Mouse (Mus musculus) hindbrain, embryonic 11.5 days (tissue): ENCODE measurements around the gene Trnau1ap. TPM values are rescaled to one million over a fixed set of nuclear protein-coding genes. Genes with fewer than 3 reads are reported as not detected.

Source experiments
- ATAC-seq: fragments of 200-750 bp; cut with Nextera tagmentation; 2 replicates; pipeline ENCODE4 v1.8.0; 2017; ENCODE audit warnings: mild to moderate bottlenecking, moderate TSS enrichment, moderate library complexity; ENCODE audit not compliant: low FRiP score
- DNase-seq: peaks from one replicate; pipeline ENCODE4 v3.0.0-alpha.2; 2015; ENCODE audit warnings: low spot score
- H3K27ac ChIP-seq: fragments of 300-500 bp; sonication (generic); 2 replicates; pipeline ENCODE4 v1.5.1; 2014; ENCODE audit warnings: mild to moderate bottlenecking, low read depth, low read length
- H3K27me3 ChIP-seq: fragments of 300-500 bp; sonication (generic); 2 replicates; pipeline ENCODE4 v1.6.1; 2014; ENCODE audit warnings: mild to moderate bottlenecking, low read length, moderate library complexity, mixed read lengths; ENCODE audit not compliant: control insufficient read depth, insufficient read depth
- H3K36me3 ChIP-seq: fragments of 300-500 bp; sonication (generic); 2 replicates; pipeline ENCODE4 v1.6.1; 2014; ENCODE audit warnings: mild to moderate bottlenecking, low read length, moderate library complexity, mixed read lengths; ENCODE audit not compliant: control insufficient read depth, insufficient read depth
- H3K4me1 ChIP-seq: fragments of 300-500 bp; sonication (generic); replicated peaks from 2 replicates; pipeline ENCODE4 v1.6.1; 2014; ENCODE audit warnings: low read length, mixed read lengths; ENCODE audit not compliant: control insufficient read depth, insufficient read depth
- H3K4me2 ChIP-seq: fragments of 300-500 bp; sonication (generic); replicated peaks from 2 replicates; pipeline ENCODE4 v1.6.1; 2014; ENCODE audit warnings: mild to moderate bottlenecking, low read depth, low read length
- H3K4me3 ChIP-seq: fragments of 300-500 bp; sonication (generic); 2 replicates; pipeline ENCODE4 v1.5.1; 2014; ENCODE audit warnings: low read depth, low read length
- H3K9ac ChIP-seq: fragments of 300-500 bp; sonication (generic); 2 replicates; pipeline ENCODE4 v1.6.1; 2014; ENCODE audit warnings: low read depth, low read length
- H3K9me3 ChIP-seq: fragments of 300-500 bp; sonication (generic); 2 replicates; pipeline ENCODE4 v1.6.1; 2016; ENCODE audit warnings: low read length; ENCODE audit not compliant: control insufficient read depth
- WGBS: fragments of 180-500 bp; shearing (Covaris S2); extraction: QIAGEN DNeasy Blood & Tissue Kit; methylation state at CpG from one replicate; pipeline ENCODE4 v1.1.7; 2014; 5-methylcytosine and 5-hydroxymethylcytosine counted together
- polyA plus RNA-seq: library from polyadenylated mRNA; unstranded; fragments of >200 nt; fragmentation: Nextera tagmentation; extraction: Ambion mirVana; gene quantifications from 2 replicates; pipeline ENCODE4 v1.2.1, GENCODE M21; 2014

The Trnau1ap gene
- polyA plus RNA-seq, 1 experiment from 2014 or later: 85.6 TPM

GRCm38 (mm10) chr4:132355403-132355802 lies 26.1 kb upstream of the Trnau1ap start:
- DNase-seq: no peak
- no peaks in the 10 kb centered on the region for H3K36me3 ChIP-seq

DNA sequence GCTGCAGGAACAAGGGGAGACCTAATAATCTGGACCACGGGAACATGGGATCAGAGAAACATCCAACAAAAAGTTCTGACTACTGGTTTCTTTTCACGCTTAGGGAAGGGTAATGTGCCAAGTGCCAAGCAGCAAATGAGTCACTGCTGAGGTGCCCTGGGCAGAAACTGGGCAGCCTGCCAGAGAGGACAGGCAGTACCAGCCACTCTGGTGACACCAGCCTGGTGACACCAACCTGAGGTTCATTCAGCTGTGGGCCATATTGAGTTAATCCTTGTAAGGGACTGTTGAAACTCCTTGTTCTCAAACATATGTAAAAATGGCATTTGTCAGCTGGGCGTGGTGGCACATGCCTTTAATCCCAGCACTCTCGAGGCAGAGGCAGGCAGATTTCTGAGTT lies 25.2 kb upstream of the Trnau1ap start:
- Histone ChIP-seq H3K9ac (no peak overlapping the region), H3K36me3 (no peaks in the 10 kb centered on the region), H3K4me3 (no peak overlapping the region), H3K27me3 (no peaks in the 10 kb centered on the region), H3K4me2 (no peak overlapping the region), H3K27ac (no peak overlapping the region), H3K4me1 (no peaks in the 10 kb centered on the region), H3K9me3 (no peaks in the 10 kb centered on the region)
- 95% methylated on average over 4 of the region's 4 CpGs for WGBS
- ATAC-seq: no peak
- DNase-seq: no peak

More at GRCm38 (mm10) chr4:132355403-132355802, 26.1 kb upstream of the Trnau1ap start:
- no peak overlapping the region for H3K4me2 ChIP-seq
- H3K9ac ChIP-seq: no peak overlapping the region
- no peak overlapping the region for H3K4me3 ChIP-seq
- no peaks in the 10 kb centered on the region for H3K27me3 ChIP-seq
- no peak overlapping the region for H3K27ac ChIP-seq
- no peak for ATAC-seq
- H3K9me3 ChIP-seq: no peaks in the 10 kb centered on the region
- WGBS: 86% methylated on average over 3 of the region's 3 CpGs
- no peaks in the 10 kb centered on the region for H3K4me1 ChIP-seq

GRCm38 (mm10) chr4:132353481-132353885 lies 24.1 kb upstream of the Trnau1ap start, which contains the start of gene Rcc1:
TSS of gene Rcc1 (minus strand) at chr4:132353605.
- Histone ChIP-seq H3K9ac (peak within 1 kb of the TSS; percentile 76), H3K4me1 (no peaks in the 10 kb centered on the region), H3K36me3 (no peaks in the 10 kb centered on the region), H3K4me3 (peak within 1 kb of the TSS; percentile 68), H3K4me2 (peak within 1 kb of the TSS; percentile 77), H3K9me3 (no peaks in the 10 kb centered on the region), H3K27me3 (no peaks in the 10 kb centered on the region), H3K27ac (peak within 1 kb of the TSS; percentile 82)
- WGBS: under 1% methylated on average over 31 of the region's 31 CpGs
- DNase-seq (peak; percentile 91), ATAC-seq (peak; percentile 88)

GRCm38 (mm10) chr4:132352739-132353138 lies 23.4 kb upstream of the Trnau1ap start:
- no peak for DNase-seq

DNA sequence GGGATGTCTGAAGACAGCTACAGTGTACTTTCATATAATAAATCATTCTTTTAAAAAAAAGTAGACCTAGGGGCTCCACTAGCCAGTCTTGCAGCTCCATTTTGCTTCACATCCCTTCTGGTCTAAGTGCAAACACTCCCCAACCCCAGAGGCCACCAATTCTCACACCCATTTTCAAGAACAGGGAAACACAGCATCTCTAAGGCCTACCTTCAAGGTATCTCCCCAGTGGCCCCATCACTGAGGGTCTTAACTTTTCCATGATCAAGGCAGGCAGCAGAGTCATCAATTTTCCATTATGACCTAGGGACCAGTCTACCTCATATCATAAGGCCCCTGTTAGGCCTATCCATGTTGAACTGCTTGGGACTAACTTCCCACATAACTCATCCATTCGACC lies 22.1 kb upstream of the Trnau1ap start:
- DNase-seq: no peak
- 46% methylated on average over 1 of the region's 1 CpGs for WGBS

More at GRCm38 (mm10) chr4:132352739-132353138, 23.4 kb upstream of the Trnau1ap start:
- 0% methylated on average over 14 of the region's 14 CpGs for WGBS
- Histone ChIP-seq H3K9me3 (no peaks in the 10 kb centered on the region), H3K4me2 (peak overlapping the region; percentile 77), H3K27ac (peak overlapping the region; percentile 82; the same call in 1 of the 2 replicates), H3K9ac (peak overlapping the region; percentile 76), H3K36me3 (no peaks in the 10 kb centered on the region), H3K27me3 (no peaks in the 10 kb centered on the region), H3K4me3 (peak overlapping the region; percentile 68), H3K4me1 (no peaks in the 10 kb centered on the region)
- ATAC-seq: no peak

GRCm38 (mm10) chr4:132350854-132351253 lies 21.5 kb upstream of the Trnau1ap start:
- Histone ChIP-seq H3K4me1 (no peaks in the 10 kb centered on the region), H3K9ac (no peak overlapping the region), H3K4me3 (no peak overlapping the region), H3K9me3 (no peaks in the 10 kb centered on the region), H3K27me3 (no peaks in the 10 kb centered on the region), H3K36me3 (no peaks in the 10 kb centered on the region), H3K27ac (no peak overlapping the region), H3K4me2 (no peak overlapping the region)
- ATAC-seq: no peak
- DNase-seq: no peak
- 65% methylated on average over 3 of the region's 3 CpGs for WGBS

More for the DNA sequence above, 22.1 kb upstream of the Trnau1ap start:
- Histone ChIP-seq H3K4me1 (no peaks in the 10 kb centered on the region), H3K9ac (no peak overlapping the region), H3K4me3 (no peak overlapping the region), H3K36me3 (no peaks in the 10 kb centered on the region), H3K9me3 (no peaks in the 10 kb centered on the region), H3K4me2 (no peak overlapping the region), H3K27me3 (no peaks in the 10 kb centered on the region), H3K27ac (no peak overlapping the region)
- ATAC-seq: no peak

DNA sequence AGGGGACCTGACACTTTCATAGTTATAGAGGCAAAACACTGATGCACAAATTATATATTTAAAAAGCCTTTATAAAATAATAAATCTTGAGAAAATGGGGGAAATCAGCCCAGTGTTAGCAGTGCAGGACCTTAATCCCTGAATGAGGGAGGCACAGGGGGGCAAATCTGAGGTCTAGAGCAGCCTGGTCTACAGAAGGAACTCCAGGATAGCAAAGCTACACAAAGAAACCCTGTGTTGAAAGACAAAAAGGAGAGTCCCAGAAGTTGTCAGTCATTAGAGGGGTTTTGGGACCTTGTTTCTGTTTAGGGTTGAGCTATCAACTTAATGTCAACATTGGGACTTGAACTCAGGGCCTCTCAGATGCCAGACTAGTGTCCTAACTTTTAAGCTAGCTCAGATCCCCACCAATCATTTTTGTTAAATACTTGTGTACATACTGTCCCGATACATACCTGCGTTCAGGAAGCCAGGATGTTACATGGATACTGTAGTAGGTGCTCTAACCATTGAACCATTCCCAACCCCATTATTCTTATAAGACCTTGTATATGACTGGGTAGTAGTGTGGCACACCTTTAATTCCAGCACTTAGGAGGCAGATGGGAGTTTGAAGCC lies 20.9 kb upstream of the Trnau1ap start:
- H3K4me1 ChIP-seq: no peaks in the 10 kb centered on the region
- no peaks in the 10 kb centered on the region for H3K36me3 ChIP-seq
- no peak for DNase-seq
- WGBS: 28% methylated on average over 2 of the region's 2 CpGs
- H3K4me2 ChIP-seq: no peak overlapping the region
- no peak overlapping the region for H3K27ac ChIP-seq
- H3K9ac ChIP-seq: no peak overlapping the region
- no peaks in the 10 kb centered on the region for H3K27me3 ChIP-seq
- ATAC-seq: no peak
- no peak overlapping the region for H3K4me3 ChIP-seq
- no peaks in the 10 kb centered on the region for H3K9me3 ChIP-seq

- DNase-seq (no peak), ATAC-seq (no peak)
- H3K27me3 ChIP-seq: no peaks in the 10 kb centered on the region
- no peak overlapping the region for H3K9ac ChIP-seq
- H3K27ac ChIP-seq: no peak overlapping the region
- 56% methylated on average over 3 of the region's 3 CpGs for WGBS
- H3K9me3 ChIP-seq: no peaks in the 10 kb centered on the region
- no peak overlapping the region for H3K4me3 ChIP-seq
- H3K36me3 ChIP-seq: no peaks in the 10 kb centered on the region
- H3K4me1 ChIP-seq: no peaks in the 10 kb centered on the region; the same call in 1 of the 2 replicates
- H3K4me2 ChIP-seq: no peak overlapping the region
Measured at GRCm38 (mm10) chr4:132349495-132350122, 20.3 kb upstream of the Trnau1ap start.

DNA sequence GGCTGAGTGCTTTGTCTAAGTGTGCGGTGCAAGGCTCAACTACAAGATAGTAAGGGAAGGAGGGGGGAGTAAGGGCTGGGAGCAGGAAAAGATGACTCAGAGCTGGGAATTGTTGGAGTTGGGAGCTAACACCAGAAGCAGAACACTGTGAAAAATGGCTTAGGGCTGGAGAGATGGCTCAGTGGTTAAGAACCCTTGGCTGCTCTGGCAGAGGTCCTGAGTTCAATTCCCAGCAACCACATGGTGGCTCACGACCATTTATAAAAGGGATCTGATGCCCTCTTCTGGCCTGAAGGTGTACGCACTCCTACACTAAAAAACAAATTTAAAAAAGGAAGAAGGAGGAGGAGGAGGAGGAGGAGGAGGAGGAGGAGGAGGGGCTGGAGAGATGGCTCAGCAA lies 17.3 kb upstream of the Trnau1ap start:
- no peak for ATAC-seq
- no peak overlapping the region for H3K4me3 ChIP-seq
- DNase-seq: no peak

More for the DNA sequence above, 17.3 kb upstream of the Trnau1ap start:
- 69% methylated on average over 3 of the region's 3 CpGs for WGBS
- Histone ChIP-seq H3K9me3 (no peaks in the 10 kb centered on the region), H3K4me1 (peaks cover 2% of the 10 kb centered on the region; the same call in 1 of the 2 replicates), H3K27me3 (no peaks in the 10 kb centered on the region), H3K9ac (no peak overlapping the region), H3K36me3 (no peaks in the 10 kb centered on the region), H3K4me2 (no peak overlapping the region), H3K27ac (no peak overlapping the region)
